Mouse (Mus musculus) spleen, adult 2 months (tissue): Measurements from ENCODE around the gene Serpina3n. TPM values are rescaled to one million over a fixed set of nuclear protein-coding genes. Genes with fewer than 3 reads are reported as not detected.
A peak's percentile ranks its signal among the peaks of the same experiment; 100 is the strongest.
"Not testable (repeated sequence)": the region's sequence is repeated elsewhere in the genome, so short reads cannot be mapped to it uniquely, and the experiment has no call there.

Experiments used
- DNase-seq, 2 experiments: peaks; one replicate each; pipeline versions ENCODE4 v3.0.0 to v3.0.0-alpha.2; 2012 to 2021; ENCODE audit warnings: low spot score in 2 of 2, low read depth in 1 of 2
- H3K27ac ChIP-seq: fragments of 200-500 bp; 2 replicates; pipeline ENCODE4 v1.5.1; 2012; ENCODE audit warnings: low read length, inconsistent platforms; ENCODE audit not compliant: insufficient read depth
- H3K27me3 ChIP-seq: fragments of 200-500 bp; 2 replicates; pipeline ENCODE4 v1.6.1; 2012; ENCODE audit warnings: mild to moderate bottlenecking, moderate library complexity, low read length, inconsistent platforms; ENCODE audit not compliant: control insufficient read depth, insufficient read depth
- H3K36me3 ChIP-seq: fragments of 200-500 bp; 2 replicates; pipeline ENCODE4 v1.6.1; 2012; ENCODE audit warnings: mild to moderate bottlenecking, low read length, inconsistent platforms; ENCODE audit not compliant: control insufficient read depth, insufficient read depth
- H3K4me1 ChIP-seq: fragments of 200-500 bp; 2 replicates; pipeline ENCODE4 v1.6.1; 2011; ENCODE audit warnings: inconsistent platforms; ENCODE audit not compliant: control insufficient read depth, insufficient read depth, insufficient read length
- H3K4me3 ChIP-seq: fragments of 200-500 bp; 2 replicates; pipeline ENCODE4 v1.5.1; 2011; ENCODE audit warnings: mild to moderate bottlenecking, inconsistent platforms; ENCODE audit not compliant: insufficient read depth, insufficient read length; ENCODE audit errors: extremely low read depth
- CTCF ChIP-seq: fragments of 200-500 bp; IDR thresholded peaks from 2 replicates; pipeline ENCODE4 v1.5.1; 2011; ENCODE audit warnings: mild to moderate bottlenecking, inconsistent platforms; ENCODE audit not compliant: insufficient read depth, insufficient read length, insufficient replicate concordance; ENCODE audit errors: extremely low read depth
- POLR2A ChIP-seq: fragments of 200-500 bp; IDR thresholded peaks from 2 replicates; pipeline ENCODE4 v1.6.1; 2011; ENCODE audit warnings: low read depth, low read length, inconsistent platforms
- WGBS: fragments of 180-500 bp; shearing (Covaris S2); methylation state at CpG from one replicate; pipeline ENCODE4 v1.1.7; 2018; 5-methylcytosine and 5-hydroxymethylcytosine counted together
- polyA plus RNA-seq: library from polyadenylated mRNA; depleted of rRNA; stranded (reverse); fragments of >200 nt; gene quantifications from 2 replicates; pipeline ENCODE4 v1.2.3, GENCODE M21; 2012

Gene Serpina3n
- polyA plus RNA-seq, 1 experiment = 15.9 TPM

- Histone ChIP-seq H3K27me3 (no peaks in the 10 kb centered on the region), H3K36me3 (no peaks in the 10 kb centered on the region), H3K27ac (no peak overlapping the region), H3K4me3 (no peak overlapping the region), H3K4me1 (no peaks in the 10 kb centered on the region)
- DNase-seq = no peak
- TF ChIP-seq CTCF = no peak
- no peak for TF ChIP-seq POLR2A
Measured at GRCm38 (mm10) chr12:104388477-104388876, 18.1 kb upstream of the Serpina3n start.

- not testable (repeated sequence) for H3K4me3 ChIP-seq, H3K4me1 ChIP-seq, H3K27me3 ChIP-seq, H3K36me3 ChIP-seq, H3K27ac ChIP-seq, DNase-seq
- WGBS = 33% methylated on average over 2 of the region's 2 CpGs
Measured at GRCm38 (mm10) chr12:104391057-104391456, 15.5 kb upstream of the Serpina3n start.

GRCm38 (mm10) chr12:104403968-104404367, 2.6 kb upstream of the Serpina3n start:
- no peaks in the 10 kb centered on the region for H3K27me3 ChIP-seq
- no peak overlapping the region for H3K27ac ChIP-seq
- no peaks in the 10 kb centered on the region for H3K4me1 ChIP-seq
- no peaks in the 10 kb centered on the region for H3K36me3 ChIP-seq
- no peak overlapping the region for H3K4me3 ChIP-seq
- 77% methylated on average over 5 of the region's 5 CpGs for WGBS
- no peak for DNase-seq
- TF ChIP-seq POLR2A = no peak
- TF ChIP-seq CTCF = no peak

- no peak overlapping the region for H3K4me3 ChIP-seq
- TF ChIP-seq CTCF (no peak), POLR2A (no peak)
- H3K36me3 ChIP-seq = no peaks in the 10 kb centered on the region
- H3K27me3 ChIP-seq = no peaks in the 10 kb centered on the region
- 34% methylated on average over 6 of the region's 6 CpGs for WGBS
- no peak for DNase-seq
- no peaks in the 10 kb centered on the region for H3K4me1 ChIP-seq
- no peak overlapping the region for H3K27ac ChIP-seq
Measured at GRCm38 (mm10) chr12:104412507-104412906, 6.0 kb downstream of the Serpina3n start.

- H3K27me3 ChIP-seq = no peaks in the 10 kb centered on the region
- H3K4me1 ChIP-seq = no peaks in the 10 kb centered on the region
- WGBS = 83% methylated on average over 2 of the region's 2 CpGs
- no peaks in the 10 kb centered on the region for H3K36me3 ChIP-seq
- no peak for DNase-seq
- TF ChIP-seq CTCF (no peak), POLR2A (no peak)
- no peak overlapping the region for H3K27ac ChIP-seq
- H3K4me3 ChIP-seq = no peak overlapping the region
Measured at GRCm38 (mm10) chr12:104414576-104414975, 8.0 kb downstream of the Serpina3n start.

- Histone ChIP-seq H3K4me1 (no peaks in the 10 kb centered on the region), H3K4me3 (no peak overlapping the region), H3K36me3 (no peaks in the 10 kb centered on the region), H3K27ac (no peak overlapping the region), H3K27me3 (no peaks in the 10 kb centered on the region)
- 66% methylated on average over 6 of the region's 6 CpGs for WGBS
- DNase-seq = no peak
- TF ChIP-seq CTCF = no peak
- no peak for TF ChIP-seq POLR2A
Measured at GRCm38 (mm10) chr12:104415625-104416315, 9.2 kb downstream of the Serpina3n start.

GRCm38 (mm10) chr12:104418340-104419135, 12.0 kb downstream of the Serpina3n start:
- WGBS = 19% methylated on average over 17 of the region's 17 CpGs
- peak; percentile 4 to 57 for DNase-seq
- TF ChIP-seq POLR2A (no peak), CTCF (peak; percentile 82; the same call in 1 of the 2 replicates)
- H3K4me3 ChIP-seq = no peak overlapping the region
- no peak overlapping the region for H3K27ac ChIP-seq
- no peaks in the 10 kb centered on the region for H3K27me3 ChIP-seq
- H3K4me1 ChIP-seq = no peaks in the 10 kb centered on the region
- H3K36me3 ChIP-seq = no peaks in the 10 kb centered on the region
